Mouse (Mus musculus) thymus, adult 2 months (tissue): Measurements from ENCODE around the gene Cmtr1.

Experiments
- CTCF ChIP-seq: fragments of 200-500 bp; IDR thresholded peaks from 2 replicates; pipeline ENCODE4 v1.5.1; 2012; ENCODE audit warnings: mild to moderate bottlenecking, control low read depth, low read length, moderate library complexity, borderline replicate concordance; ENCODE audit not compliant: control insufficient read depth, poor library complexity, insufficient read depth; ENCODE audit errors: extremely low read depth
- POLR2A ChIP-seq: fragments of 200-500 bp; IDR thresholded peaks from 2 replicates; pipeline ENCODE4 v1.6.1; 2012; ENCODE audit warnings: mild to moderate bottlenecking, low read length, control low read depth, moderate library complexity; ENCODE audit not compliant: control insufficient read depth, poor library complexity, insufficient read depth; ENCODE audit errors: extremely low read depth

DNA sequence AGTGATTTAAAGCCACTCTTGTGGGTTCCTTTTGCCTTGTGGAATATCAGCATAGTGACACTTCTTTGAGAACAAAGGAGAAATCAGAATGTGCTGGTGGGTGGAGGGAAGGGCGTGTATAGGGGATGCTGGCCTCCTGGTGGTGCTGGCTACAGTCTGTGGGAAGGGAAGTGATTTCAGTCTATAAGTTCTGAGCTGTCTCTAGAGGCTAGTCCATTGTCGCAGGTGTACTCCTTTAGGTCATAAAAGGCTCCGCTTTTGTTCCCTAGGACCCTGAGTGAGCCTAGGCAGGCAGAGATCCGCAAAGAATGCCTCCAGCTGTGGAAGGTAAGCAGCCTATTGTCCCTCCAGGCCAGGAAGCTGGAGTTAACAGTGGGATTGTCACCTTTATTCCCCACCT is 34.1 kb downstream of the Cmtr1 start:
- TF ChIP-seq POLR2A (no peak), CTCF (no peak)
